Mouse (Mus musculus) c-Kit-negative CD71-positive TER-119-positive erythroid progenitor cells, embryonic 14.5 days (primary cell): ENCODE results near the gene B3gnt3.
A peak's percentile ranks its signal among the peaks of the same experiment; 100 is the strongest.
"Not testable (repeated sequence)": the region's sequence is repeated elsewhere in the genome, so short reads cannot be mapped to it uniquely, and the experiment has no call there.

Experiments used
- DNase-seq: peaks from one replicate; pipeline ENCODE4 v3.0.0-alpha.2; 2013; ENCODE audit warnings: low read depth, low spot score

Gene B3gnt3

GRCm38 (mm10) chr8:71711574-71711973 is 10.0 kb upstream of the B3gnt3 start:
- DNase-seq: no peak

- DNase-seq: no peak
Observed at GRCm38 (mm10) chr8:71709800-71710446, 8.3 kb upstream of the B3gnt3 start.

GRCm38 (mm10) chr8:71709134-71709799 is 7.7 kb upstream of the B3gnt3 start:
- no peak for DNase-seq

- peak; percentile 68 for DNase-seq
Observed at GRCm38 (mm10) chr8:71707874-71708273, 6.3 kb upstream of the B3gnt3 start.

- DNase-seq: not testable (repeated sequence)
Observed at GRCm38 (mm10) chr8:71703400-71703799, 1.8 kb upstream of the B3gnt3 start.

GRCm38 (mm10) chr8:71702923-71703322 is 1.3 kb upstream of the B3gnt3 start:
- peak; percentile 66 for DNase-seq

- DNase-seq: no peak
Observed at GRCm38 (mm10) chr8:71702087-71702432, 471 bp upstream of the B3gnt3 start.

- DNase-seq: no peak
Observed at GRCm38 (mm10) chr8:71700493-71701269, 908 bp downstream of the B3gnt3 start.

GRCm38 (mm10) chr8:71695456-71695855 is 6.1 kb downstream of the B3gnt3 start:
- not testable (repeated sequence) for DNase-seq

GRCm38 (mm10) chr8:71693166-71694041 is 8.2 kb downstream of the B3gnt3 start:
- no peak for DNase-seq

GRCm38 (mm10) chr8:71692509-71692908 is 9.1 kb downstream of the B3gnt3 start:
- DNase-seq: no peak

- DNase-seq: no peak
Observed at GRCm38 (mm10) chr8:71689028-71689427, 12.6 kb downstream of the B3gnt3 start, which contains the start of gene Insl3. Gene Insl3, plus strand, starts transcription at chr8:71689214.

- DNase-seq: no peak
Observed at GRCm38 (mm10) chr8:71687616-71688015, 14.0 kb downstream of the B3gnt3 start.

- no peak for DNase-seq
Observed at GRCm38 (mm10) chr8:71686143-71686734, 15.3 kb downstream of the B3gnt3 start.

- no peak for DNase-seq
Observed at GRCm38 (mm10) chr8:71685573-71685972, 16.0 kb downstream of the B3gnt3 start.

- no peak for DNase-seq
Observed at GRCm38 (mm10) chr8:71684701-71685100, 16.9 kb downstream of the B3gnt3 start.

- DNase-seq: no peak
Observed at GRCm38 (mm10) chr8:71682832-71683231, 18.8 kb downstream of the B3gnt3 start.

- DNase-seq: no peak
Observed at GRCm38 (mm10) chr8:71681369-71681915, 20.1 kb downstream of the B3gnt3 start.

GRCm38 (mm10) chr8:71680471-71680870 is 21.1 kb downstream of the B3gnt3 start:
- DNase-seq: no peak

GRCm38 (mm10) chr8:71679550-71680168 is 21.9 kb downstream of the B3gnt3 start:
- no peak for DNase-seq
